Mouse (Mus musculus) embryonic facial prominence, embryonic 15.5 days (tissue): Measurements from ENCODE around the gene Cdc42bpb. TPM values are rescaled to one million over a fixed set of nuclear protein-coding genes. Genes with fewer than 3 reads are reported as not detected.

Source experiments
- ATAC-seq: fragments of 200-750 bp; cut with Nextera tagmentation; 2 replicates; pipeline ENCODE4 v1.8.0; 2017; ENCODE audit warnings: low read depth, moderate TSS enrichment; ENCODE audit not compliant: insufficient number of reproducible peaks, low FRiP score, low TSS enrichment
- H3K27ac ChIP-seq: fragments of 300-500 bp; sonication (generic); replicated peaks from 2 replicates; pipeline ENCODE4 v1.5.1; 2015; ENCODE audit warnings: mild to moderate bottlenecking, inconsistent platforms
- H3K27me3 ChIP-seq: fragments of 300-500 bp; sonication (generic); 2 replicates; pipeline ENCODE4 v1.6.1; 2015; ENCODE audit warnings: inconsistent platforms
- H3K36me3 ChIP-seq: fragments of 300-500 bp; sonication (generic); 2 replicates; pipeline ENCODE4 v1.6.1; 2015; ENCODE audit warnings: mild to moderate bottlenecking, inconsistent platforms
- H3K4me1 ChIP-seq: fragments of 300-500 bp; sonication (generic); 2 replicates; pipeline ENCODE4 v1.6.1; 2015; ENCODE audit warnings: inconsistent platforms
- H3K4me2 ChIP-seq: fragments of 300-500 bp; sonication (generic); replicated peaks from 2 replicates; pipeline ENCODE4 v1.6.1; 2015; ENCODE audit warnings: mild to moderate bottlenecking, inconsistent platforms
- H3K4me3 ChIP-seq: fragments of 300-500 bp; sonication (generic); replicated peaks from 2 replicates; pipeline ENCODE4 v1.5.1; 2015; ENCODE audit warnings: mild to moderate bottlenecking, inconsistent platforms
- H3K9ac ChIP-seq: fragments of 300-500 bp; sonication (generic); 2 replicates; pipeline ENCODE4 v1.6.1; 2015; ENCODE audit warnings: inconsistent platforms
- H3K9me3 ChIP-seq: fragments of 300-500 bp; sonication (generic); replicated peaks from 2 replicates; pipeline ENCODE4 v1.6.1; 2016; ENCODE audit warnings: inconsistent platforms
- WGBS: fragments of 180-500 bp; shearing (Covaris S2); methylation state at CpG from one replicate; pipeline ENCODE4 v1.1.7; 2015; 5-methylcytosine and 5-hydroxymethylcytosine counted together
- polyA plus RNA-seq: library from polyadenylated mRNA; unstranded; fragments of >200 nt; fragmentation: Nextera tagmentation; extraction: Ambion mirVana; gene quantifications from 2 replicates; pipeline ENCODE4 v1.2.1, GENCODE M21; 2015

Gene Cdc42bpb
- polyA plus RNA-seq, 1 experiment from 2014 or later: 33.2 TPM

DNA sequence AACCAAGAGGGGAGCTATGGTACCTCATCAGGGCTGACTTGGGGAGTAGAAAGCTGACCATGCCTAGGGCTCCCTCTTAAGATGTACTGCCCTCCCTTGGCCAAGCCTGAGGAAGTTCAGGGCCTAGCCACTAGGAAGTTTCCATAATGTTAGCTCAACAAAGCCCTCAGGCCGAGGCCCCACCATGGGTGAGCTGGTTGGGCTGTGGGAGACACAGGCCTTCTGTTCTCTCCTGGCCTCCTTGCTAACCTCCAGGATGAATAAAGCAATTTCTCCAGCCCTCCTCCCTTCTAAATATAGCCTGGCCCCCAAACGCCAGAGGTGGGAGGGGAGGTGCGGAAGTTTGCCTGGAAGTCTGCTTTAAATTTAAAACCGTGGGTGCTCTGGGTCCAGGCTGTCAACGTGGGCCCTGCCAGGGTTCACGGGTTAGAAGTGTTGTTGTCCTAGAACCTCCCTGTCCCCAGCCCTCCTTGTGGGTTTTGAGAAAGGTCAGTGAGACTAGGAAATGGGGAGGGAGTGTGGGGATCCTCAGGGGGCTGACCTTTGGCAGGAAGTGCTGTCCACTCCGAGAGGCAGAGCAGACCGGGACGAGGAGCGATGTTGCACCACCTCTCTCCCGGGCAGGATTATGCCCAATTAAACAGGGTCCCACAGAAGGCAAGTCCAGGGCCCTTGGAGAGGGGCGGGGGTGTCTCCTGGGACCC lies 35.2 kb upstream of the Cdc42bpb start:
- H3K9ac ChIP-seq: peak overlapping the region; percentile 35; the same call in 1 of the 2 replicates
- peaks cover 4% of the 10 kb centered on the region; the same call in 1 of the 2 replicates for H3K27me3 ChIP-seq
- WGBS: 13% methylated on average over 12 of the region's 12 CpGs
- H3K4me3 ChIP-seq: peak overlapping the region; percentile 40
- peak overlapping the region; percentile 66 for H3K4me2 ChIP-seq
- no peaks in the 10 kb centered on the region for H3K36me3 ChIP-seq
- peak overlapping the region; percentile 60 for H3K27ac ChIP-seq
- H3K4me1 ChIP-seq: peaks cover 46% of the 10 kb centered on the region
- peak; percentile 18; the same call in 1 of the 2 replicates for ATAC-seq
- no peaks in the 10 kb centered on the region for H3K9me3 ChIP-seq

- Histone ChIP-seq H3K9me3 (no peaks in the 10 kb centered on the region), H3K27ac (peak overlapping the region; percentile 36; the same call in 1 of the 2 replicates), H3K9ac (no peak overlapping the region), H3K4me2 (no peak overlapping the region), H3K4me3 (no peak overlapping the region), H3K4me1 (peaks cover 42% of the 10 kb centered on the region), H3K27me3 (peaks cover 12% of the 10 kb centered on the region), H3K36me3 (no peaks in the 10 kb centered on the region)
- ATAC-seq: no peak
- WGBS: 59% methylated on average over 8 of the region's 8 CpGs
Measured at GRCm38 (mm10) chr12:111411631-111412355, 34.3 kb upstream of the Cdc42bpb start.

GRCm38 (mm10) chr12:111409583-111409982 lies 32.1 kb upstream of the Cdc42bpb start:
- Histone ChIP-seq H3K27me3 (peaks cover 18% of the 10 kb centered on the region), H3K9me3 (no peaks in the 10 kb centered on the region), H3K4me2 (no peak overlapping the region), H3K9ac (no peak overlapping the region), H3K27ac (no peak overlapping the region), H3K4me3 (no peak overlapping the region), H3K36me3 (no peaks in the 10 kb centered on the region), H3K4me1 (peaks cover 41% of the 10 kb centered on the region)
- ATAC-seq: no peak
- WGBS: 25% methylated on average over 5 of the region's 5 CpGs

- Histone ChIP-seq H3K4me3 (peak within 1 kb of the TSS; percentile 27), H3K9me3 (no peaks in the 10 kb centered on the region), H3K4me1 (peaks cover 19% of the 10 kb centered on the region), H3K27me3 (peaks cover 18% of the 10 kb centered on the region), H3K36me3 (no peaks in the 10 kb centered on the region), H3K27ac (no peak within 1 kb of the TSS), H3K9ac (peak within 1 kb of the TSS; percentile 13; the same call in 1 of the 2 replicates), H3K4me2 (peak within 1 kb of the TSS; percentile 49)
- no peak for ATAC-seq
- WGBS: 4% methylated on average over 24 of the region's 24 CpGs
Measured at GRCm38 (mm10) chr12:111406622-111407021, 29.1 kb upstream of the Cdc42bpb start, which contains the start of gene Lbhd2. Gene Lbhd2, plus strand, starts transcription at chr12:111406809.

GRCm38 (mm10) chr12:111404880-111405279 lies 27.4 kb upstream of the Cdc42bpb start:
- no peak overlapping the region for H3K4me3 ChIP-seq
- H3K4me2 ChIP-seq: no peak overlapping the region
- H3K36me3 ChIP-seq: no peaks in the 10 kb centered on the region
- no peak overlapping the region for H3K27ac ChIP-seq
- H3K27me3 ChIP-seq: peaks cover 22% of the 10 kb centered on the region
- 58% methylated on average over 10 of the region's 10 CpGs for WGBS
- H3K9ac ChIP-seq: no peak overlapping the region
- H3K9me3 ChIP-seq: no peaks in the 10 kb centered on the region
- peaks cover 15% of the 10 kb centered on the region for H3K4me1 ChIP-seq
- no peak for ATAC-seq

- Histone ChIP-seq H3K4me2 (no peak overlapping the region), H3K4me1 (peaks cover 2% of the 10 kb centered on the region), H3K27ac (no peak overlapping the region), H3K9me3 (no peaks in the 10 kb centered on the region), H3K27me3 (peaks cover 10% of the 10 kb centered on the region), H3K9ac (no peak overlapping the region), H3K4me3 (no peak overlapping the region), H3K36me3 (no peaks in the 10 kb centered on the region)
- ATAC-seq: no peak
- 21% methylated on average over 15 of the region's 15 CpGs for WGBS
Measured at GRCm38 (mm10) chr12:111401454-111402184, 24.1 kb upstream of the Cdc42bpb start.

DNA sequence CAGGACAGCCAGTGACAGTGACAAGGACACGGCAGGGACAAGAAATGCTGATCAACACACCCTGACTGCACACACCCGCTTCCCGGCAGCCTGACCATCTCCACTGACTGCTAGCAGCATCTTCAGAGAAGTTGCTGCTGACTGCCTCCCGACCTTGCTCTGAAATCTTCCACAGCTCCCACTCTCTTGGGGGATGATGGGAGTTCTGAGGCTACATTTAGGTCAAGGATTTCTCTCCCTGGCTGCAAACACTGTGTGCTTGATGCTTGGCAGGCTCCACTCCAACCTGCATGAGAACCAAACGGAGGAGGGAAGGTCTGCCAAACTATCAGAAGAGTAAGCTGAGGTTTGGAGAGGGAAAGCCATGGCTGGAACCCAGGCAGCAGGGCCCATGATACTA lies 19.5 kb upstream of the Cdc42bpb start:
- H3K9me3 ChIP-seq: no peaks in the 10 kb centered on the region
- no peak overlapping the region for H3K9ac ChIP-seq
- 67% methylated on average over 5 of the region's 5 CpGs for WGBS
- H3K27ac ChIP-seq: no peak overlapping the region
- no peaks in the 10 kb centered on the region for H3K36me3 ChIP-seq
- no peaks in the 10 kb centered on the region for H3K4me1 ChIP-seq
- no peak for ATAC-seq
- H3K27me3 ChIP-seq: peaks cover 7% of the 10 kb centered on the region; the same call in 1 of the 2 replicates
- no peak overlapping the region for H3K4me3 ChIP-seq
- no peak overlapping the region for H3K4me2 ChIP-seq

- Histone ChIP-seq H3K9me3 (no peaks in the 10 kb centered on the region), H3K4me1 (no peaks in the 10 kb centered on the region), H3K4me2 (no peak overlapping the region), H3K27me3 (0 out of 2 replicates have a peak, but pooled peaks cover 2% of the 10 kb centered on the region), H3K9ac (no peak overlapping the region), H3K4me3 (no peak overlapping the region), H3K36me3 (no peaks in the 10 kb centered on the region), H3K27ac (no peak overlapping the region)
- 81% methylated on average over 6 of the region's 6 CpGs for WGBS
- ATAC-seq: no peak
Measured at GRCm38 (mm10) chr12:111394008-111394407, 16.5 kb upstream of the Cdc42bpb start.

DNA sequence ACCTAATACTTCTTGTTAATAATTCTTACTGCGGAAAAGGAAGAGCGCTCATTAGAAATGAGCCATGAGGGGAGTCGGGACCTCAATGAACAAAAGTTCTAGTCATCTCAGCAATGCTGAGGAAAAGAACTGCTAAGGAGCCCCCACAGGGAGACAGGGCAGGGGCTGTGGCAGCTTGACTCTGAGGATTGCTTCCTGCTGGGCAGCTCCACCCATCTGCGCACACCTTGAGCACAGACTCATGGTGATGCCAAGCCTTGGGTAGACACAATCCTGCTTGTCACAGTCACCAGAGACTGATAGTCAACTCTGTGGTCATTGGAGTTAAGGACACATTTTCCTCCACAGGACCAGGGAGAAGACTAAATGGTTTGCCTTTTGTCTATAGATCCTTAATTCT lies 9.6 kb upstream of the Cdc42bpb start:
- H3K27ac ChIP-seq: no peak overlapping the region; the same call in 1 of the 2 replicates
- no peak overlapping the region for H3K9ac ChIP-seq
- 83% methylated on average over 4 of the region's 4 CpGs for WGBS
- H3K4me2 ChIP-seq: no peak overlapping the region
- H3K36me3 ChIP-seq: no peaks in the 10 kb centered on the region
- H3K4me3 ChIP-seq: no peak overlapping the region
- H3K9me3 ChIP-seq: no peaks in the 10 kb centered on the region
- no peaks in the 10 kb centered on the region for H3K27me3 ChIP-seq
- no peak for ATAC-seq
- H3K4me1 ChIP-seq: 0 out of 2 replicates have a peak, but pooled peaks cover 5% of the 10 kb centered on the region

GRCm38 (mm10) chr12:111386642-111387120 lies 9.2 kb upstream of the Cdc42bpb start:
- Histone ChIP-seq H3K4me3 (no peak overlapping the region), H3K27me3 (no peaks in the 10 kb centered on the region), H3K27ac (0 out of 2 replicates have a peak overlapping the region, but pooled peaks have one; percentile 17), H3K4me1 (0 out of 2 replicates have a peak, but pooled peaks cover 5% of the 10 kb centered on the region), H3K4me2 (no peak overlapping the region), H3K9me3 (no peaks in the 10 kb centered on the region), H3K9ac (no peak overlapping the region), H3K36me3 (no peaks in the 10 kb centered on the region)
- WGBS: 50% methylated on average over 8 of the region's 8 CpGs
- ATAC-seq: peak; percentile 47; the same call in 1 of the 2 replicates
